Mouse (Mus musculus) cerebellum, adult 2 months (tissue): ENCODE results near the gene Cnnm2. TPM values are rescaled to one million over a fixed set of nuclear protein-coding genes. Genes with fewer than 3 reads are reported as not detected.
A peak's percentile ranks its signal among the peaks of the same experiment; 100 is the strongest.

Experiments used
- DNase-seq, 2 experiments: peaks; one replicate each; pipeline ENCODE4 v3.0.0; 2021
- H3K27ac ChIP-seq: fragments of 200-500 bp; 2 replicates; pipeline ENCODE4 v1.5.1; 2012; ENCODE audit warnings: low read length, control low read depth, inconsistent platforms; ENCODE audit not compliant: insufficient read depth
- H3K27me3 ChIP-seq: fragments of 200-500 bp; 2 replicates; pipeline ENCODE4 v1.6.1; 2012; ENCODE audit warnings: inconsistent platforms, mild to moderate bottlenecking, low read length, moderate library complexity; ENCODE audit not compliant: control insufficient read depth, insufficient read depth
- H3K4me1 ChIP-seq: fragments of 200-500 bp; 2 replicates; pipeline ENCODE4 v1.6.1; 2011; ENCODE audit warnings: low read length; ENCODE audit not compliant: control insufficient read depth, insufficient read depth
- H3K4me3 ChIP-seq: fragments of 200-500 bp; replicated peaks from 2 replicates; pipeline ENCODE3; 2011; ENCODE audit warnings: mild to moderate bottlenecking, low read depth, low read length, control low read depth; ENCODE audit not compliant: insufficient read depth
- CTCF ChIP-seq: fragments of 200-500 bp; IDR thresholded peaks from 2 replicates; pipeline ENCODE4 v1.5.1; 2011; ENCODE audit warnings: low read depth, mild to moderate bottlenecking, control low read depth, low read length, moderate library complexity, borderline replicate concordance; ENCODE audit not compliant: insufficient read depth
- POLR2A ChIP-seq: fragments of 200-500 bp; IDR thresholded peaks from 2 replicates; pipeline ENCODE4 v1.6.1; 2011; ENCODE audit warnings: low read length, control low read depth, borderline replicate concordance; ENCODE audit not compliant: insufficient read depth
- WGBS: fragments of 180-500 bp; shearing (Covaris S2); methylation state at CpG from one replicate; pipeline ENCODE4 v1.1.7; 2018; 5-methylcytosine and 5-hydroxymethylcytosine counted together
- polyA plus RNA-seq: library from polyadenylated mRNA; depleted of rRNA; stranded (reverse); fragments of >200 nt; gene quantifications from 2 replicates; pipeline ENCODE4 v1.2.3, GENCODE M21; 2012

Gene Cnnm2
- polyA plus RNA-seq, 1 experiment = 31.2 TPM

DNA sequence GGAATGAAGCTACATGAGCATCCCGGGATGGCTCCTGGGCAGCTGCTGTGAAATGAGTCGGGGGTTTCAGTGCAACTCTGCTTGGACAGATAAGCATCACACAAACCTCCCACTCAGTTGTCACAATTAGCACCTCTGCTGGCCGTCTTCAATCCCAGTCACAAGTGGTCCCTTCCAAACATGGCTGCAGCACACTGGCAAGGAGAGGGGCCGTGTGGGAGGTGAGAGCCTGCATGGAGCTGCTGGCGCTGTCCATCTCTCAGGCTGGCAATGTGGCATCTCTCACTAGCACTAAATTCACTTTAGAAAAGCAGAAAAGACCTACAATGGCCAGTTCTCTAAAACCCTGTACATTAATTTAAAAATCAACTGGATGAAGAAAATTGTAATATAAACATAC is 136.8 kb downstream of the Cnnm2 start:
- WGBS = 77% methylated on average over 5 of the region's 5 CpGs
- TF ChIP-seq CTCF (no peak), POLR2A (no peak)
- no peak for DNase-seq
- peak overlapping the region; percentile 64; the same call in 1 of the 2 replicates for H3K27ac ChIP-seq
- H3K4me1 ChIP-seq = peaks cover 19% of the 10 kb centered on the region
- H3K4me3 ChIP-seq = no peak overlapping the region
- H3K27me3 ChIP-seq = no peaks in the 10 kb centered on the region

DNA sequence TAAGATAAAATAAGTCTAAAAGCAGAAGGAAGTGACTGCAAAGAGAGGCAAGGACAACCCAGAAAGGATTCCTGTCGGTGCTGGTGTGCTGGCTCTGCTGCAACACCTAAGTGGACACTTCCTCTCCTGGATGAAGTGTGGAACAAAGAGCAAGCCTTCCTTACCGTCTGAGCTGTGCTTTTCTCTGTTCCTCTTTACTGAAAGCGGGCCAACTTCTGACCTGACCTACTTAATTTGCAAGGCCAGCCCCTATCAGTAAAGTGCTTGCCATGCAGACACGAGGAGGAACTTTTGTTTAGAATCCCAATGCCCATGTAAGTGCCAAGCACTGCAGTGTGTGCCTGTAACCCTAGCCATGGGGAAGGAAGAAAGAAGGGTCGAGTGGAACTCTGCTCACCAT is 137.9 kb downstream of the Cnnm2 start:
- no peaks in the 10 kb centered on the region for H3K27me3 ChIP-seq
- peak in 1 of 2 experiments; percentile 70 for DNase-seq
- TF ChIP-seq CTCF = no peak
- no peak for TF ChIP-seq POLR2A
- WGBS = 5% methylated on average over 5 of the region's 5 CpGs
- H3K27ac ChIP-seq = peak overlapping the region; percentile 55
- H3K4me3 ChIP-seq = no peak overlapping the region
- peaks cover 19% of the 10 kb centered on the region for H3K4me1 ChIP-seq

DNA sequence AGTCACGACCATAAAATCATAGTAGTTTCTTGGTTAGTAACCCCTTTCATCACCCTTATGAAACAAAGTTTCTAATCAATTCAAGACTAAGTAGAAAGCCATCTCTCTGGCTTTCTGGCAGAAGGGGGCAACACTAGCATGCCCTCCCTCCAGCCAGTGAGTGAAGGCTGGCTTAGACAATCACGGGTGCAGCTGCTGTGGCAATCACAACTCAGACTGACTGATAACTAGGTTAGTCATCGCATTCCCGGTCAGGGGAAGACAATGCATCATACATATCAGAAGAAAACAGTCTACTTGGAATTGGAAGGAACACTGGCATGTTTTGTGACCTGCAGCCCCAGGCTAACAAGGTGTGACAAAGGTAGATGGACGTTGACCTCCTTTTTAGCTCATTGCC is 138.5 kb downstream of the Cnnm2 start:
- Histone ChIP-seq H3K27me3 (no peaks in the 10 kb centered on the region), H3K4me3 (no peak overlapping the region), H3K27ac (no peak overlapping the region), H3K4me1 (peaks cover 19% of the 10 kb centered on the region)
- DNase-seq = no peak
- whole genome bisulfite sequencing = 66% methylated on average over 5 of the region's 5 CpGs
- TF ChIP-seq POLR2A (no peak), CTCF (no peak)

DNA sequence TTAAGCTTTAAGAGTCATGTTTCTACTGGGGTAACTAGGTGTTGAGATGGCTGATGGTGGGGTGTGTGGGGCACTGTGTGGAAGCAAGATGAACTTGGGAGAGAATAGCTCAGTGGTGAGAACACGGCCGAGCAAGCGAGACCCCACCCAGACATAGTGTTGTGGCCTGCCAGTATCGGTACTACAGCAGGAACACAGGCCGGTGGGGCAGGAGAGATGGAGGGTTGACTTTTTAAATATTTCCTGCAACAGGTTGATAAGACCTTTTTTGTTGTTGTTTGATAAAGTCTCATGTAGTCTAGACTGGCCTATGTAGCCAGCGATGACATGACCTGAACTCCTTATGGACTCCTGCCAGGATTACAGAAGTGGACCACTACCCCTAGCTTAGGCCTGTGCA is 139.4 kb downstream of the Cnnm2 start:
- TF ChIP-seq POLR2A (no peak), CTCF (no peak)
- 93% methylated on average over 6 of the region's 6 CpGs for WGBS
- Histone ChIP-seq H3K4me1 (peaks cover 20% of the 10 kb centered on the region), H3K4me3 (no peak overlapping the region), H3K27me3 (no peaks in the 10 kb centered on the region), H3K27ac (no peak overlapping the region)
- DNase-seq = no peak

DNA sequence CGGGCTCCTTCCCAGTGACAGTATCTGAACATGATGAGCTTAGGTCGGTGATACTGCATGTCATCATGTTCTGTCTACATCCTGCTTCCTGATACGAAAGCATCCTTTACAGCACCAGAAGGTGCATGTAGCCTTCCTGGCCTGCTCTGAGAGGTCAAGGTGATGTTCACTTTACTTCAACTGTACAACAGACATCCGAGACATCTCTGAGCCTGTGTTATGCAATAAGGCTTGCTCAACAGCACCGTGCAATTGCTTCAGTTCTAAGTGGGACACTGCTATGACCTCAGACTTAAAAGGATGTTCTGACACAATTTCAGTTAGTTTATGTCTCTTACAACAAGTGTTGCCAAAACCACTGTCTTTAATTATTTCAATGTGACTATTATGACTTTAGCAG is 139.9 kb downstream of the Cnnm2 start:
- Histone ChIP-seq H3K4me1 (peaks cover 24% of the 10 kb centered on the region), H3K27me3 (no peaks in the 10 kb centered on the region), H3K27ac (no peak overlapping the region), H3K4me3 (no peak overlapping the region)
- WGBS = 79% methylated on average over 5 of the region's 5 CpGs
- TF ChIP-seq POLR2A = no peak
- no peak for TF ChIP-seq CTCF
- DNase-seq = no peak

DNA sequence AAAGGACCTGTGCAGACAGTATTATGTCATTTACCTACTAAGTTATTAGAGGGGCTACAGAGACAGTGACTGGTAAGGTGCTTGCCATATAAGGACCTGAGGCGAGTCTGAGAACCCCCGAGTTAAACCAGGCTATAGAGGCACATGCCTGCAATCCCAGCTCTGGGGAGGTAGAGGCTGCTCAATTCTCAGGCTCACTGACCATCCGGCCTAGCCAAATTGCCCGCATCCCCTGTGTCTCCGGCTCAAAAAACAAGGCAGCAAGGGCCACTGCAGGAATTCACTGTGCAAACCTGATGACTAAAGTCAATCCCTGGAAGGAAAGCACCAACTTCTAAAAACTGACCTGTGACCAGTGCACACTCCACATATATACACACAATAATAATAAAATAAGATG is 142.0 kb downstream of the Cnnm2 start:
- Histone ChIP-seq H3K4me1 (peaks cover 19% of the 10 kb centered on the region), H3K4me3 (no peak overlapping the region), H3K27ac (no peak overlapping the region), H3K27me3 (no peaks in the 10 kb centered on the region)
- DNase-seq = no peak
- TF ChIP-seq POLR2A = no peak
- no peak for TF ChIP-seq CTCF
- WGBS = 93% methylated on average over 5 of the region's 5 CpGs

DNA sequence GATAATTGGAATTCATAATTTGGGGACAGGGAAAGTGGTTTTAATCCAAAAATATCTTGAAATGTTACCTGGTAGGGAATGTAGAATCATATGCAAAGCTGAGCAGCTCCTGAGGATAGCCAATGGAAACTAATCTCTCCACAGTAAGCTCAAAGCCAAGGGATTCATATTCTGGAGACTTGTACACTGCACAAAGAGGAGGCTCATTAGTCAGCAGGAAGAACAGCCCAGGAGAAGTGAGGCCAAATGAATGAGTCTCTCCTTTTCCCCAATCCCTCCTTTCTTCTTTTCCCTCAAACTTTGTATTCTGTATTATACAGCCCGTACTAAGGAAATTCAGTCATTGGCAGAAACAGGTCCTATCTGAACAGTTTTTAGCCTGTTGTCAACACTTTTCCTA is 143.5 kb downstream of the Cnnm2 start:
- DNase-seq = no peak
- 94% methylated on average over 1 of the region's 1 CpGs for WGBS
- peaks cover 9% of the 10 kb centered on the region for H3K4me1 ChIP-seq
- no peak overlapping the region for H3K4me3 ChIP-seq
- H3K27me3 ChIP-seq = no peaks in the 10 kb centered on the region
- TF ChIP-seq CTCF (no peak), POLR2A (no peak)
- H3K27ac ChIP-seq = no peak overlapping the region

DNA sequence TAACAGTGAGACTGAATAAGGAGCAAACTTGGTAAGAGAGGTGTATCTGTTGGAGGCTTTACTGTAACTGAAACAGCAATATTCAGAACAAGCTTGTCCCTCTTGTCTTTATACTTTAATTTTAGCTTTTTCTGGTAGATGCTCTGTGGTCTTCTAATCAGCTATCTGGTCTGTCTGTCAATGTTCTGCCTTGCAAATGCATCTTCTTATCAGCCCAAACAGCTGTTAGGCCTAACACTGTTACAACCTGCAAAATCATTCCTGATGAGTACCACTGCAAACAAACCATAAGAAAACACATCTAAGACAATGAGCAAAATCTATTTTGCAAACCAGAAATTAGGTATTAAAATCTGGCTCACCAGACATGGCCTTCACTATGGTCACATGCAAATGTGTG is 144.0 kb downstream of the Cnnm2 start:
- Histone ChIP-seq H3K27ac (no peak overlapping the region), H3K4me3 (no peak overlapping the region), H3K4me1 (peaks cover 7% of the 10 kb centered on the region), H3K27me3 (no peaks in the 10 kb centered on the region)
- DNase-seq = no peak
- TF ChIP-seq CTCF (no peak), POLR2A (no peak)
